Mouse (Mus musculus) brain, embryonic 14.5 days (tissue): Measurements from ENCODE around the gene Ccdc93. TPM values are rescaled to one million over a fixed set of nuclear protein-coding genes. Genes with fewer than 3 reads are reported as not detected.

Experiments
- DNase-seq: peaks from one replicate; pipeline ENCODE4 v3.0.0-alpha.2; 2011; ENCODE audit warnings: low read depth
- CTCF ChIP-seq: fragments of 200-500 bp; IDR thresholded peaks from 2 replicates; pipeline ENCODE4 v1.5.1; 2012; ENCODE audit warnings: inconsistent platforms, mild to moderate bottlenecking, moderate library complexity, borderline replicate concordance; ENCODE audit not compliant: insufficient read depth, insufficient read length; ENCODE audit errors: extremely low read depth
- POLR2A ChIP-seq: fragments of 200-500 bp; IDR thresholded peaks from 2 replicates; pipeline ENCODE4 v1.6.1; 2012; ENCODE audit warnings: mild to moderate bottlenecking, inconsistent platforms, borderline replicate concordance; ENCODE audit not compliant: poor library complexity, insufficient read depth, insufficient read length, severe bottlenecking; ENCODE audit errors: extremely low read depth
- polyA plus RNA-seq: library from polyadenylated mRNA; depleted of rRNA; stranded (reverse); fragments of >200 nt; gene quantifications from 2 replicates; pipeline ENCODE4 v1.2.3, GENCODE M21; 2012

Gene Ccdc93
- polyA plus RNA-seq, 1 experiment, result 18.7 TPM

DNA sequence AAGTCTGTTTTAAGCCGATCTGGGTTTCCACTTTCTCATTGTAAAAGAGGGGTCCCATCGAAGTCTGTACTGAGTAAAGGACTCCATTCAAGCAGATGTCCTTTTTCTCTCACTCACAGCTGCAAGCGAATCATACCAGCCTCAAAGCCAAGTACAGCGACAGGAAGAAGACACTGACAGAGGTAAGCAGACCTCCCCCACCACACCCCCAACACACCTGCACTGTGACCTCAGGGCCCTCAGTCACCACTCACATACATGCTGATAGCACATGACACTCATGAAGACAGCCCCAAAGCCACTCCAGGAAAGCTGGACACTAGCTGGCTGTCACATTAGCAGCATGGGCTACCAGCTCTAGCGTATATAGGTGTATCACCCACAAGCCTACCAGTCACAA is 46.9 kb downstream of the Ccdc93 start:
- TF ChIP-seq CTCF (no peak), POLR2A (no peak)
- DNase-seq, result no peak

DNA sequence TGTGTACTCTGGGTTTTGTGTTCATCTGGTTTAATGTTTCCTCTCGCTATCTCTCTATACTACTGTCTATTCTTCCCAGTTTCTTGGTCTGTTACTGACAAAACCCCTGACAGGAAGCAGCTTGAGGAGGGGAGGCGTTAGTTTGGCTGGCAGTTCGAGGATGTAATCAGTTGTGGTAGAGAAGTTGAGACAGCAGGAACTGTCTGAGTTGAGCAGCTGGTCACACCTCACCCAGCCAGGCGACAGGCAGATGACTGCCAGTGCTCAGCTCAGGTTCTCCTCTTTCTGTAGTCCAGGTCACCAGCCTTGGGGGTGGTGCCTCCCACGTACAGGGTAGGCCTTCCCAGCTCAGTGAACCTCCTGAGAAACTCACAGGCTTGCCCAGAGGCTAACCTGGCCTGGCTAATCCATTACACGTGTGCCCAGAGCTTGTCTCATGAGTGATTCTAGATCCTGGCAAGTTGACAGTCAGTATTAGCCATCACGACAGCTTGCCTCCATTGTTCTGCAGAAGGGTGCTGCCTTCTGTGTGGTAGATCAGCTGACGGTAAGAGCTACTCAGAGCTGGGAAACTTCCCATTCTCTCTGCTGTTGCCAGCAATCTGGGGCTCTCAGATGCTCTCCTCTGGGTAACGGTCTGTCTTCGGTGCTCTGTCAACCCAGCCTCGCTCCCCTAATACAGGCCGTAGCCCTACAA is 47.6 kb downstream of the Ccdc93 start:
- TF ChIP-seq POLR2A, result no peak
- TF ChIP-seq CTCF, result no peak
- DNase-seq, result peak; percentile 69

DNA sequence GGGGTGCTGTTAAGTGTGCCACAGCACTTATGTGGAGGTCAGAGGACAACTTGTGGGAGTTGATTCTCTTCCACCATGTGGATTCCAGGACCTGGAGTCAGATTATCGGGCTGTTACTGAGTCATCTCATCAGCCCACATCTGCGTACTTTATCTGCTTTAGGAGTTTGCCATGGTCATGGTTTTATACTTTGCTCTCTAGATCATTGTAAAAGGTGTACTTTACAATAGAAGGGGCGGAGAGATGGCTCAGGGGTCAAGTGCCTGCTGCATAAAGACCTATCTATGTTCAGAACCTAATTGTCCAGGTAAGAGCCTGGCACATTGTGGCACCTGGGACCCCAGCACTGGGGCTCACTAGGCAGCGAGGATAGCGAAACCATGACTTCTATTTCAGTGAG is 48.6 kb downstream of the Ccdc93 start:
- no peak for TF ChIP-seq CTCF
- no peak for TF ChIP-seq POLR2A
- DNase-seq, result no peak

DNA sequence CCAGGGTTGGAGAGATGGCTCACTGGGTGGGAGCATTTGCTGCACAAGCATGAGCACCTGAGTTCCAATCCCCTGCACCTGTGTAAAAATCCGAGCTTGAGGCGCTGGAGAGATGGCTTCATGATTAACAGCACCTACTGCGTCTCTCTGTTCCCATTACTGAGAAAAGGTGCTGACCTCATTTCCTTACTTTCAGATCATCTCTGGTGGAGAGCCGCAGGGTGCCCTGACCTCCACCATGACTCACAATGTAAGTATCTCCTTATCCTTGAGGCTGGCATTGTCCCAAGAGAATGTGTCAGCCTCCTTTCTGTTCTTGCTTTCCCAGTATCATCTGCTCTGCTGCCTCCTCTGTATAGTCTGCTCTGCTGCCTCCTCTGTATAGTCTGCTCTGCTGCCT is 52.2 kb downstream of the Ccdc93 start:
- no peak for DNase-seq
- TF ChIP-seq POLR2A, result no peak
- TF ChIP-seq CTCF, result no peak

DNA sequence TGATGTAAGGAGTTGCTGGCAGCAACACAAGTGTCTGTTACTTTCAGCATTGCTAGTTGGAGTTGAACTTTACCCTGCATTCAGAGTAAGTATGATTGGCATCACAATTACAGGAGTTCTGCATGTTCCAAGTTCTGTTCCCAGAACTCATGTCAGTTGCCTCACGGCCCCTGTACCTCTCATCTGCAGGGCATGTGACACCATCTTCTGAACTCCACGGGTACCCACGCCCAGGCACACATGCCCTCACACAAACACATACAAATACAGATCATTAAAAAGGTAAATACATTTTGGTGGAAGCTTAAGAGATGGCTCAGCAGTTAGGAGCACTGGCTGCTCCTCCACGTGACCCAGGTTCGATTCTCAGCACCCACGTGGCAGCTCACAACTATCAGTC is 56.0 kb downstream of the Ccdc93 start:
- DNase-seq, result no peak
- TF ChIP-seq POLR2A (no peak), CTCF (no peak)

- TF ChIP-seq POLR2A, result no peak
- TF ChIP-seq CTCF, result peak; percentile 59; the same call in 1 of the 2 replicates
- peak; percentile 42 for DNase-seq
Observed at GRCm38 (mm10) chr1:121490241-121490640, 59.4 kb downstream of the Ccdc93 start.

- no peak for DNase-seq
Observed at GRCm38 (mm10) chr1:121497093-121497492, 66.2 kb downstream of the Ccdc93 start.

GRCm38 (mm10) chr1:121508729-121509128 is 77.9 kb downstream of the Ccdc93 start:
- no peak for DNase-seq
- TF ChIP-seq POLR2A (no peak), CTCF (no peak)

More at GRCm38 (mm10) chr1:121497093-121497492, 66.2 kb downstream of the Ccdc93 start:
- TF ChIP-seq CTCF (no peak), POLR2A (no peak)

GRCm38 (mm10) chr1:121510420-121511140 is 79.7 kb downstream of the Ccdc93 start:
- TF ChIP-seq CTCF (no peak), POLR2A (no peak)
- DNase-seq, result peak; percentile 39

GRCm38 (mm10) chr1:121511186-121511585 is 80.3 kb downstream of the Ccdc93 start:
- TF ChIP-seq POLR2A (no peak), CTCF (no peak)
- peak; percentile 68 for DNase-seq

DNA sequence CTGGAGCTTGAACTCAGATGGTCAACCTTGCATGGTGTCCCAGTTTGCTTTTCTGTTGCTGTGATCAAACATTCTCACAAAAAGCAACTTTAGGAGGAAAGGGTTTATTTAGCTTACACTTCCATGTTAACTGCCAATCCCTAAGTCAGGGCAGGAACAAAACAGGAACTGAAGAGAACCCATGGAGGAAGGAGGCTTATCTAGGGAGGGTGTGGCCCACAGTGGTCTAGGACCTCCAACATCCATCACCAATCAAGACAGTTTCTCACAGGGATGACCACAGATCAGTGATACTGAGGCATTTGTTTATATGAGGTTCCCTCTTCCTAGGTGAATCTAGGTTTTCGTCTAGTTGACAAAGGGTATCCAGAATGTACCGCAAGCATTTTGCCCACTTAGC is 81.1 kb downstream of the Ccdc93 start:
- TF ChIP-seq CTCF (no peak), POLR2A (no peak)
- no peak for DNase-seq

GRCm38 (mm10) chr1:121518609-121519008 is 87.8 kb downstream of the Ccdc93 start:
- no peak for DNase-seq
- no peak for TF ChIP-seq POLR2A
- TF ChIP-seq CTCF, result no peak

- TF ChIP-seq CTCF (no peak), POLR2A (no peak)
- DNase-seq, result no peak
Observed at GRCm38 (mm10) chr1:121527061-121527460, 96.2 kb downstream of the Ccdc93 start.
